Mouse (Mus musculus): ENCODE measurements around the gene Rbm25. TPM values are rescaled to one million over a fixed set of nuclear protein-coding genes. Genes with fewer than 3 reads are reported as not detected.
A peak's percentile ranks its signal among the peaks of the same experiment; 100 is the strongest.

Gene Rbm25
- polyA plus RNA-seq, 1 experiment from 2014 or later, result 85.0 TPM

GRCm38 (mm10) chr12:83713749-83714148 lies 82.7 kb downstream of the Rbm25 start:
- ATAC-seq (no peak), DNase-seq (no peak)
- peaks cover 53% of the 10 kb centered on the region for H3K36me3 ChIP-seq (replicated peaks; ENCODE audit: insufficient read depth, low read length)
- H3K4me3 ChIP-seq (ENCODE audit: low read depth, low read length), result no peak overlapping the region
- 46% methylated on average over 2 of the region's 2 CpGs for WGBS (ENCODE audit: insufficient replicate concordance)
- no peak overlapping the region for H3K4me2 ChIP-seq (ENCODE audit: low read depth, low read length)
- no peak overlapping the region for H3K9ac ChIP-seq (replicated peaks)
- no peak overlapping the region for H3K27ac ChIP-seq (ENCODE audit: low read depth)
- H3K4me1 ChIP-seq (ENCODE audit: insufficient read depth), result 0 out of 2 replicates have a peak, but pooled peaks cover 2% of the 10 kb centered on the region
- no peaks in the 10 kb centered on the region for H3K27me3 ChIP-seq (ENCODE audit: insufficient read depth, low read length)
- TF ChIP-seq CTCF (IDR thresholded peaks at IDR 0.05; ENCODE audit: low read depth), result peak; percentile 77
- TF ChIP-seq EP300 (IDR thresholded peaks at IDR 0.05; ENCODE audit: low read depth), result no peak
- no peaks in the 10 kb centered on the region for H3K9me3 ChIP-seq (ENCODE audit: low read length)

- TF ChIP-seq CTCF (IDR thresholded peaks at IDR 0.05; ENCODE audit: low read depth) (no peak), EP300 (IDR thresholded peaks at IDR 0.05; ENCODE audit: low read depth) (no peak)
- 85% methylated on average over 15 of the region's 15 CpGs for WGBS (ENCODE audit: insufficient replicate concordance)
- Histone ChIP-seq H3K9me3 (ENCODE audit: low read length) (no peaks in the 10 kb centered on the region), H3K9ac (replicated peaks) (no peak overlapping the region), H3K4me1 (ENCODE audit: insufficient read depth) (no peaks in the 10 kb centered on the region), H3K4me2 (ENCODE audit: low read depth, low read length) (no peak overlapping the region), H3K4me3 (ENCODE audit: low read depth, low read length) (no peak overlapping the region), H3K27me3 (ENCODE audit: insufficient read depth, low read length) (no peaks in the 10 kb centered on the region), H3K36me3 (replicated peaks; ENCODE audit: insufficient read depth, low read length) (peaks cover 61% of the 10 kb centered on the region), H3K27ac (ENCODE audit: low read depth) (no peak overlapping the region)
- DNase-seq, result no peak
- no peak for ATAC-seq
Observed at GRCm38 (mm10) chr12:83716416-83717184, 85.6 kb downstream of the Rbm25 start.

GRCm38 (mm10) chr12:83719431-83719830 lies 88.4 kb downstream of the Rbm25 start:
- no peak overlapping the region for H3K9ac ChIP-seq (replicated peaks)
- H3K4me3 ChIP-seq (ENCODE audit: low read depth, low read length), result no peak overlapping the region
- no peak for TF ChIP-seq EP300 (IDR thresholded peaks at IDR 0.05; ENCODE audit: low read depth)
- no peak for TF ChIP-seq CTCF (IDR thresholded peaks at IDR 0.05; ENCODE audit: low read depth)
- no peaks in the 10 kb centered on the region for H3K4me1 ChIP-seq (ENCODE audit: insufficient read depth)
- 97% methylated on average over 1 of the region's 1 CpGs for WGBS (ENCODE audit: insufficient replicate concordance)
- DNase-seq (no peak), ATAC-seq (no peak)
- H3K27me3 ChIP-seq (ENCODE audit: insufficient read depth, low read length), result no peaks in the 10 kb centered on the region
- no peak overlapping the region for H3K27ac ChIP-seq (ENCODE audit: low read depth)
- peaks cover 63% of the 10 kb centered on the region for H3K36me3 ChIP-seq (replicated peaks; ENCODE audit: insufficient read depth, low read length)
- no peaks in the 10 kb centered on the region for H3K9me3 ChIP-seq (ENCODE audit: low read length)
- no peak overlapping the region for H3K4me2 ChIP-seq (ENCODE audit: low read depth, low read length)

GRCm38 (mm10) chr12:83721281-83721680 lies 90.2 kb downstream of the Rbm25 start:
- no peak overlapping the region for H3K9ac ChIP-seq (replicated peaks)
- no peaks in the 10 kb centered on the region for H3K27me3 ChIP-seq (ENCODE audit: insufficient read depth, low read length)
- H3K36me3 ChIP-seq (replicated peaks; ENCODE audit: insufficient read depth, low read length), result peaks cover 70% of the 10 kb centered on the region
- ATAC-seq (no peak), DNase-seq (no peak)
- H3K4me1 ChIP-seq (ENCODE audit: insufficient read depth), result no peaks in the 10 kb centered on the region
- TF ChIP-seq EP300 (IDR thresholded peaks at IDR 0.05; ENCODE audit: low read depth), result no peak
- TF ChIP-seq CTCF (IDR thresholded peaks at IDR 0.05; ENCODE audit: low read depth), result no peak
- H3K9me3 ChIP-seq (ENCODE audit: low read length), result no peaks in the 10 kb centered on the region
- H3K27ac ChIP-seq (ENCODE audit: low read depth), result no peak overlapping the region
- H3K4me2 ChIP-seq (ENCODE audit: low read depth, low read length), result no peak overlapping the region
- H3K4me3 ChIP-seq (ENCODE audit: low read depth, low read length), result no peak overlapping the region
- 73% methylated on average over 6 of the region's 6 CpGs for WGBS (ENCODE audit: insufficient replicate concordance)

DNA sequence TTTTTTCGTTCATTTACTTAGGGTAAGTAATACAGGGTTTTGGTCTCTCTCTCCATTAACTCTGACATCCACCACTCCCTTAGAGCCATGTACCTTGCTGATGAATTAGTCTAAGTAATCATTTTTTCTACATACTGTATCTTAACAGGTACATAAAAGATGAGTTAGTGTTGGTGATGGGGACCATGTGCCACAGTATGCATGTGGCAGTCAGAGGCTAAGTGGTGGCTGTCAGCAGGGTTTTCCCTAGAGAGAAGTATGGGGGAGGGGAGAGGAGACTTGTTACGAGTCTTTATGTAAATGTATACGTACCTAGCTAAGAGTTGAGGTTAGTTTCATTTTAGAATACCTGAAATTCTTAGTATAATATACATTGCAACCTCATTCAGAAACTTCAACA lies 92.0 kb downstream of the Rbm25 start:
- 84% methylated on average over 3 of the region's 3 CpGs for WGBS (ENCODE audit: insufficient replicate concordance)
- H3K9ac ChIP-seq (replicated peaks), result no peak overlapping the region
- H3K4me3 ChIP-seq (ENCODE audit: low read depth, low read length), result no peak overlapping the region
- peaks cover 68% of the 10 kb centered on the region for H3K36me3 ChIP-seq (replicated peaks; ENCODE audit: insufficient read depth, low read length)
- H3K4me2 ChIP-seq (ENCODE audit: low read depth, low read length), result no peak overlapping the region
- no peak for ATAC-seq
- H3K4me1 ChIP-seq (ENCODE audit: insufficient read depth), result no peaks in the 10 kb centered on the region
- no peaks in the 10 kb centered on the region for H3K9me3 ChIP-seq (ENCODE audit: low read length)
- H3K27me3 ChIP-seq (ENCODE audit: insufficient read depth, low read length), result no peaks in the 10 kb centered on the region
- TF ChIP-seq EP300 (IDR thresholded peaks at IDR 0.05; ENCODE audit: low read depth) (no peak), CTCF (IDR thresholded peaks at IDR 0.05; ENCODE audit: low read depth) (no peak)
- DNase-seq, result no peak
- no peak overlapping the region for H3K27ac ChIP-seq (ENCODE audit: low read depth)

DNA sequence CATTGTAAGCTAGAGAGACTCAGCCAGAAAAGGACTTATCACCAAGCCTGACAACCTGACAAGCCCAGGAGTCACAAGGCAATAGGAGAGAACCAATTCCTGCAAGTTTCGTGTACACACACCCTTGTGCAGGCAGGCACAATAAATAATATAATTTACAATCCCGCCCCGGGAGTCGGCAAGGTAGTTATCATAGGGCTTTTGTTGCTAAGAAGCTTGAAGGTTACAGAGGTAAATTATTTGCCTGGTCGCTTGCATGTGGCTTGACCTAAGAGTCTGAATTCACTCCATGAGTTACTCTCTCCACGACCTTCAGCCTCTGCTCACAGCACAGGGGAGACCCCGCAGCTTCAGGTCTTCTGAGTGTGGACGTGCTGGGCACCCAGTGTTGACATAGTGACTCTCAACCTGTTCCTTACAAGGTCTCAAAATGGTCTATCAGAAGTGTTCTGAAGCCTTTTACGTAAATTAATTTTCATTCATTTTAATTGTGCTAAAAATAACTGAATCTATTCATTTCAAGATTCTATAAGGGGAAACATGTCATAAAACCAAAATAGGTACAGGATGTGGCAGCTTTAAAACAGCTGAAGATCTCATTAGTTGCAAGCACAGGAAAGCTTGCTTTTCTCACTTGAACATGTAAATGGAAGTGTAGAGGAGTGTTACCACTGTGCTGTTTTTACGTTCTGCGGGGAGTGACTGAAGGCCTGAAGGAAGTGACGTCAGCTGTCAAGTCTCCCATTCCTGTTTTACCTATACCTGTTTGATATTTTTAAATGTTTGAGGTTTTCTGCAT lies 95.7 kb downstream of the Rbm25 start:
- H3K27ac ChIP-seq (ENCODE audit: low read depth), result no peak overlapping the region
- no peaks in the 10 kb centered on the region for H3K27me3 ChIP-seq (ENCODE audit: insufficient read depth, low read length)
- WGBS (ENCODE audit: insufficient replicate concordance), result 84% methylated on average over 12 of the region's 12 CpGs
- DNase-seq, result no peak
- no peak overlapping the region for H3K4me2 ChIP-seq (ENCODE audit: low read depth, low read length)
- no peaks in the 10 kb centered on the region for H3K9me3 ChIP-seq (ENCODE audit: low read length)
- no peak overlapping the region for H3K9ac ChIP-seq (replicated peaks)
- ATAC-seq, result no peak
- H3K4me3 ChIP-seq (ENCODE audit: low read depth, low read length), result no peak overlapping the region
- H3K36me3 ChIP-seq (replicated peaks; ENCODE audit: insufficient read depth, low read length), result peaks cover 85% of the 10 kb centered on the region
- H3K4me1 ChIP-seq (ENCODE audit: insufficient read depth), result no peaks in the 10 kb centered on the region
- no peak for TF ChIP-seq EP300 (IDR thresholded peaks at IDR 0.05; ENCODE audit: low read depth)
- no peak for TF ChIP-seq CTCF (IDR thresholded peaks at IDR 0.05; ENCODE audit: low read depth)
